Mouse (Mus musculus) cortical plate, adult 2 months (tissue): Measurements from ENCODE around the gene Spns3.

Experiments
- CTCF ChIP-seq: fragments of 200-500 bp; IDR thresholded peaks from 2 replicates; pipeline ENCODE4 v1.5.1; 2011; ENCODE audit warnings: mild to moderate bottlenecking, control low read depth, low read length; ENCODE audit not compliant: insufficient read depth; ENCODE audit errors: extremely low read depth
- POLR2A ChIP-seq: fragments of 200-500 bp; IDR thresholded peaks from 2 replicates; pipeline ENCODE4 v1.6.1; 2011; ENCODE audit warnings: mild to moderate bottlenecking, low read length, control low read depth; ENCODE audit not compliant: insufficient read depth; ENCODE audit errors: extremely low read depth

DNA sequence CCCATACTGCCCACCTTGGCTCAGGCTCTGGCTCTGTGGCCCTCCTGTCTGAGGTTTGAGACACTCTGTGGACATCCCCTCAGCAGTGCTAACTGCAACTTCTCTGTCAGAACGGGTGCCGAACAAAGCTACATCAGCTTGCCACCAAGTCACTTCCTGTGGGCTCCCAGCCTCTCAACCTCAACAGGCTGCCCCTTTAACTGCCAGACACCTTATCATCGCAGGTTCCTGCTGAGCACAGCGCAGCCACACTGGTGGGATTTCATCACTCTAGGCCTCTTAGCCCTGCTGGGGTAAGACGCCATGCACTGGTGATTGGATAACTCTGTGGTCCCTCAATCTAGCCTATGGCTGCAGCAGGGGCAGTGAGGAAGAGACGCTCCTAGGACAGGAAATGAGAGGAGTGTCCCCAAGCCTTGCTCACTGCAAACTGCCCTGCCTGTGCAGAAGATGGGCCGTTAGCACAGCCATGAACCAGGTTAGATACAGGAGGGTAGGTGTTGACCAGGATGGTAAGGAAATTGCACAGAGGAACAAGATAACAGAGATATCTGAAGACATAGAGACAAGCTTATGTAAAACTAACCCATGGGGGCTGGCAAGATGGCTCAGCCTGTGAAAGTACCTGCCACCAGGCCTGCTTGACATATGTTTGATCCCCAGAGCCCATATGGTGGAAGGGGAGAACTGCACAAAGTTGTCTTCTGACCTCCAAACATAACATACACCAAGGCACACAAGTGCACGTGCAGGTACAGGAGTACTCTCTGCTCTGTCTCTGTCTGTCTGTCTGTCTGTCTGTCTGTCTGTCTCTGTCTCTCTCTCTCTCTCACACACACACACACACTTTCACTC lies at the start of gene Spns3:
- TF ChIP-seq CTCF (no peak), POLR2A (no peak)
